Mouse (Mus musculus) hindbrain, embryonic 11.5 days (tissue): Measurements from ENCODE around the gene Slc6a1. TPM values are rescaled to one million over a fixed set of nuclear protein-coding genes. Genes with fewer than 3 reads are reported as not detected.
A peak's percentile ranks its signal among the peaks of the same experiment; 100 is the strongest.

Experiments
- ATAC-seq: fragments of 200-750 bp; cut with Nextera tagmentation; 2 replicates; pipeline ENCODE4 v1.8.0; 2017; ENCODE audit warnings: mild to moderate bottlenecking, moderate TSS enrichment, moderate library complexity; ENCODE audit not compliant: low FRiP score
- DNase-seq: peaks from one replicate; pipeline ENCODE4 v3.0.0-alpha.2; 2015; ENCODE audit warnings: low spot score
- H3K27ac ChIP-seq: fragments of 300-500 bp; sonication (generic); 2 replicates; pipeline ENCODE4 v1.5.1; 2014; ENCODE audit warnings: mild to moderate bottlenecking, low read depth, low read length
- H3K27me3 ChIP-seq: fragments of 300-500 bp; sonication (generic); 2 replicates; pipeline ENCODE4 v1.6.1; 2014; ENCODE audit warnings: mild to moderate bottlenecking, low read length, moderate library complexity, mixed read lengths; ENCODE audit not compliant: control insufficient read depth, insufficient read depth
- H3K36me3 ChIP-seq: fragments of 300-500 bp; sonication (generic); 2 replicates; pipeline ENCODE4 v1.6.1; 2014; ENCODE audit warnings: mild to moderate bottlenecking, low read length, moderate library complexity, mixed read lengths; ENCODE audit not compliant: control insufficient read depth, insufficient read depth
- H3K4me1 ChIP-seq: fragments of 300-500 bp; sonication (generic); replicated peaks from 2 replicates; pipeline ENCODE4 v1.6.1; 2014; ENCODE audit warnings: low read length, mixed read lengths; ENCODE audit not compliant: control insufficient read depth, insufficient read depth
- H3K4me2 ChIP-seq: fragments of 300-500 bp; sonication (generic); replicated peaks from 2 replicates; pipeline ENCODE4 v1.6.1; 2014; ENCODE audit warnings: mild to moderate bottlenecking, low read depth, low read length
- H3K4me3 ChIP-seq: fragments of 300-500 bp; sonication (generic); 2 replicates; pipeline ENCODE4 v1.5.1; 2014; ENCODE audit warnings: low read depth, low read length
- H3K9ac ChIP-seq: fragments of 300-500 bp; sonication (generic); 2 replicates; pipeline ENCODE4 v1.6.1; 2014; ENCODE audit warnings: low read depth, low read length
- H3K9me3 ChIP-seq: fragments of 300-500 bp; sonication (generic); 2 replicates; pipeline ENCODE4 v1.6.1; 2016; ENCODE audit warnings: low read length; ENCODE audit not compliant: control insufficient read depth
- WGBS: fragments of 180-500 bp; shearing (Covaris S2); extraction: QIAGEN DNeasy Blood & Tissue Kit; methylation state at CpG from one replicate; pipeline ENCODE4 v1.1.7; 2014; 5-methylcytosine and 5-hydroxymethylcytosine counted together
- polyA plus RNA-seq: library from polyadenylated mRNA; unstranded; fragments of >200 nt; fragmentation: Nextera tagmentation; extraction: Ambion mirVana; gene quantifications from 2 replicates; pipeline ENCODE4 v1.2.1, GENCODE M21; 2014

Slc6a1 gene
- polyA plus RNA-seq, 1 experiment from 2014 or later, result 23.1 TPM

DNA sequence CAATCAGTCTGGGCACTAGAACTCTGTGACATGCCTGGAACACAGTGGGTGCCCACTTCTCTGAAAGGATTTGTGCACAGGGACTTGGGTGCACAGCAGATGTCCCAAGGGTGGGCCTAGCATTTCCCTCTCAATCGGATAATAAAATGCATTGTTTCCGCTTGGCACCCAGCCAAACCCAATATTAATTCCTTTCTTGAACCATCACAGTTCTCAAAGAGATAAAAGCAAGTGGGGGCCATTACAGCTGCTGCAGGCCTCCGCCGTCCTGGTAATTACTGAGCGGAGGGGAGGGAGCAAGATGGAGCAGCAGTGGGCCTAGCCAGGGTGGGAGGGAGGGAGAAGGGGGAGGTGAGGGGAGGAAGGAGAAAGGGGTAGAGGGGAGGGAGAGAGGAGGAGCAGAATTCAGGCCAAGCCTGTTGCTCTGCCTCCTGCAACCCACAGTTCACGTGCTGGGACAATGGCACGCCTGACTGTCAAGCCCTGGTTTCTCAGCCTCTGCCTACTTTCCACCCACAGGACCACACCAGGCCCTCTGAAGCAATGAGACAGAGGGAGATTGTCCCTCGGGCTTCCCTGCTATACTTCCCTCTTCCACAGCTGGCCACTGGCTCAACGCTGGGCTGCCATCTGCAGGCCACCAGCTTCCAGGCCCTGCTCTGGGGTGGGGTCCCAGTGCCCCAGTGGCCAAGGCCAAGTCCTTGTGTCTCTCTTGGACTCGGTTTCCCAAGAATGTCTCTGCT lies 15.0 kb downstream of the Slc6a1 start:
- WGBS, result 39% methylated on average over 10 of the region's 10 CpGs
- no peak for DNase-seq
- H3K4me3 ChIP-seq, result no peak overlapping the region
- H3K27me3 ChIP-seq, result no peaks in the 10 kb centered on the region
- H3K36me3 ChIP-seq, result no peaks in the 10 kb centered on the region
- no peak overlapping the region for H3K4me2 ChIP-seq
- no peak overlapping the region for H3K9ac ChIP-seq
- peak overlapping the region; percentile 73 for H3K27ac ChIP-seq
- H3K9me3 ChIP-seq, result no peaks in the 10 kb centered on the region
- H3K4me1 ChIP-seq, result peaks cover 5% of the 10 kb centered on the region; the same call in 1 of the 2 replicates
- peak; percentile 68 for ATAC-seq

DNA sequence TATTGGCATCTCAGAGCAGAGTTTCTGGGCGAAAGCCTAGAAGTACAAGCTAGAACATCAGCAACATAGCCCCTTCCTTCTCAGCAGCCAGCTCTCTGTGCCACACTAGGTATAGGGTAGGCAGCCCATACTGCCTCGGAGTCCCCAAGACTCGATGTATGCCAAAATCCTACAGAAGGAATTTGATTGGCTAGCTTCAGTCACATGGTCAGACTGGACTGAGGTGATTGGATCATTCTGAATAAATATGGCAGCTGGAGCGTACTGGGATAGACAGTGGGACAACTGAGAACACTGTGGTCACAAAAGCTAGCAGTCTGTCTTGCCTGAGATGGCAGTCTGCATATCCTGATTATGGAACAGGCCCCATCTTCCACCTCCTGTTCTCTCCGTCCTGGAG lies 17.3 kb downstream of the Slc6a1 start:
- DNase-seq, result no peak
- no peak overlapping the region for H3K27ac ChIP-seq
- ATAC-seq, result no peak
- no peaks in the 10 kb centered on the region for H3K27me3 ChIP-seq
- no peak overlapping the region for H3K4me2 ChIP-seq
- WGBS, result 89% methylated on average over 5 of the region's 5 CpGs
- H3K9me3 ChIP-seq, result no peaks in the 10 kb centered on the region
- no peak overlapping the region for H3K9ac ChIP-seq
- no peaks in the 10 kb centered on the region for H3K36me3 ChIP-seq
- H3K4me3 ChIP-seq, result no peak overlapping the region
- peaks cover 5% of the 10 kb centered on the region; the same call in 1 of the 2 replicates for H3K4me1 ChIP-seq

DNA sequence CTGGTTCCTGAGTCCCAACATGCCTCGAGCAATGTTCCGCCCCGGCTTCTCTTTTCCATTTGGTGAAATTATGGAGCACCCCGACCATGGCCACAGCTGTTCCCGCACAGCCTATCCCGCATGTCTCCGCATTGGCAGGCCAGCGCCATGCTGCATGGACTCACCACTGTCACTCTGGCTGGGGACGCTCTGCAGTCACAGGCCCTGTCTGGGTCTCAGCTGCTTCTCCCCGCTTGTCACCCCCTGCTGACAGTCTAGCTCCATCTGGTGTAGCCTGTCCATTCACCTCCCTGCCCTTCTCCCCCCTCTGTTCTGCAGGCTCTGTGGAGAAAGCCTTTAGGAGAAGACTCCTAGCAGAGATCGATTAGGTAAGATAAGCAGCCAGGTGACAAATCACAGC lies 18.3 kb downstream of the Slc6a1 start:
- peak; percentile 32 for DNase-seq
- no peak overlapping the region for H3K9ac ChIP-seq
- WGBS, result 63% methylated on average over 11 of the region's 11 CpGs

DNA sequence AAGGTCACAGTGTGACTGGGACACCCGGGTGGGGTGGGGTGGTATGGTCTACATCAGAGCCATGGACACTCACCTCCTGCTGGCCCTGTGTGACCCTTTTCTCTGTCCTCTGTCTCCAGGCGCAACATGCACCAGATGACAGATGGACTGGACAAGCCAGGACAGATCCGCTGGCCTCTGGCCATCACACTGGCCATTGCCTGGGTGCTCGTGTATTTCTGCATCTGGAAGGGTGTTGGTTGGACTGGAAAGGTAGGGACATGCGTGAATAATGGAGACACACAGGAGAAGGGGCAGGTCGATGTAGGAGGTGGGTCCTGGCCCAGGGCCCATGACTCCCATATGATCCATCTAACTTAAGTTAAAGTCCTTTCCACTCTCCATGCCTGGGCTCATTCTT lies 22.2 kb downstream of the Slc6a1 start:
- WGBS, result 81% methylated on average over 6 of the region's 6 CpGs
- DNase-seq, result no peak
- no peak for ATAC-seq
- Histone ChIP-seq H3K9me3 (no peaks in the 10 kb centered on the region), H3K36me3 (no peaks in the 10 kb centered on the region), H3K4me1 (no peaks in the 10 kb centered on the region), H3K27me3 (0 out of 2 replicates have a peak, but pooled peaks cover 2% of the 10 kb centered on the region), H3K27ac (no peak overlapping the region), H3K4me3 (no peak overlapping the region), H3K9ac (no peak overlapping the region), H3K4me2 (no peak overlapping the region)

More for the DNA sequence above, 18.3 kb downstream of the Slc6a1 start:
- Histone ChIP-seq H3K9me3 (no peaks in the 10 kb centered on the region), H3K27ac (no peak overlapping the region), H3K27me3 (no peaks in the 10 kb centered on the region), H3K36me3 (no peaks in the 10 kb centered on the region), H3K4me2 (no peak overlapping the region), H3K4me3 (no peak overlapping the region), H3K4me1 (peaks cover 5% of the 10 kb centered on the region; the same call in 1 of the 2 replicates)
- ATAC-seq, result peak; percentile 44; the same call in 1 of the 2 replicates

DNA sequence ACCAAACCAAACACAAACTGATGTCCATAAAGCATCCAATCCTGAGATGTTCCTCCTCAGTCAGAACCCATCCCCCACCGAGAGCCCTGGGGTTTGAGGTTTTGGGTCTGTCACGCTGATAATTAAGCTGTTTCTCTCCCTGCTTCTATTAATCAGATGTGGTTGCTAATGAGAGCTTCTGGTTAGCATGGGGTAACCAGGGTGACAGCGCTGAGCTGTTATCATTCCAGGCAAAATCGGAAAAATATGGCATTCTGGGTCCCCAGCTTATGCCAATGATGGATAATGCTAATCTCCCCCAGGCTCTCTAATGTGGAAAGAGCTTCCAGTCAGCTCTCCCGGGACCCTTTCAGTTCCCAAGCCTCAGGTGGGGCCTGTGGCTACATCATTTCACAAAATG lies 38.1 kb downstream of the Slc6a1 start:
- H3K9ac ChIP-seq, result no peak overlapping the region
- no peak for DNase-seq

DNA sequence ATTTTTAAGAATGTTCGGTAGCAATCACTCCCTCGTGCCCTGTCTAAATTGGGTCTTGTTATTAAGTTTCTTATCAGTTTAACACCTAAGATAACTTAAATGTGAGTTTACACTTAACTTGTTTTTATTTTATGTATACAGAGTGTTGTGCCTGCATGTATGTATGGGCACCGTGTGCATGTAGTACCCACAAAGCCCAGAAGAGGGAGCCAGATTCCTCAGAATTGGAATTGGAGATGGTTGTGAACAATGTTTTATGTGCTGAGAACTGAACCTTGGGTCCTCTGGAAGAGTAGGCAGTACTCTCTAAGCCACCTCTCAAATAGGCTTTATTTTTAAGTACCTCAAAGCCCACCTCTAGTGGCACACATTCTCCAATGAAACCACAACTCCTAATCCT lies 38.7 kb downstream of the Slc6a1 start:
- H3K27ac ChIP-seq, result no peak overlapping the region
- ATAC-seq, result no peak
- WGBS, result 97% methylated on average over 3 of the region's 3 CpGs
- no peaks in the 10 kb centered on the region for H3K36me3 ChIP-seq
- DNase-seq, result no peak
- no peak overlapping the region for H3K4me2 ChIP-seq
- H3K27me3 ChIP-seq, result no peaks in the 10 kb centered on the region
- no peaks in the 10 kb centered on the region for H3K9me3 ChIP-seq
- no peaks in the 10 kb centered on the region for H3K4me1 ChIP-seq
- no peak overlapping the region for H3K9ac ChIP-seq
- no peak overlapping the region for H3K4me3 ChIP-seq

More for the DNA sequence above, 38.1 kb downstream of the Slc6a1 start:
- H3K27ac ChIP-seq, result no peak overlapping the region
- no peak overlapping the region for H3K4me2 ChIP-seq
- no peaks in the 10 kb centered on the region for H3K27me3 ChIP-seq
- no peak for ATAC-seq
- no peaks in the 10 kb centered on the region for H3K36me3 ChIP-seq
- WGBS, result 48% methylated on average over 5 of the region's 5 CpGs
- no peak overlapping the region for H3K4me3 ChIP-seq
- no peaks in the 10 kb centered on the region for H3K4me1 ChIP-seq
- no peaks in the 10 kb centered on the region for H3K9me3 ChIP-seq

DNA sequence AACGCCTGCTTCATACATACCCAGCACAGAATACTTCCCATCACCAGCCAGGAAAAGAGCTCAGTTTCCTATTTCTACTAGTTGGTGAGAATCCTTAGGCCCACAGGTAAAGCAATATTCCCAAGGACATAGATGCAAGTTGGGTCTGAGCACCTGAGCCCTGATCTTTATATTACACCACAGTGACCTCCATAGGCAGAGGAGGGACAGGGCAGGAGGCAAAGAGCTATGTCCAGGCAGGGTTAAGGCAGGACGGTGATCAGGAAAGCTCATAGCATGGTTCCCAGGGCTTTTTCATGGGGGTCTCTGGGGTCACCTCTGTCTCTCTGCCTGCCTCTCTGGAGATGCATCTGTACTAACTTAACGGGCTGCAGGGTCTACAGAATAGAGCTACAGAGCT lies 40.5 kb downstream of the Slc6a1 start:
- 81% methylated on average over 3 of the region's 3 CpGs for WGBS
- no peaks in the 10 kb centered on the region for H3K4me1 ChIP-seq
- no peaks in the 10 kb centered on the region for H3K9me3 ChIP-seq
- H3K9ac ChIP-seq, result no peak overlapping the region
- H3K4me2 ChIP-seq, result no peak overlapping the region
- H3K36me3 ChIP-seq, result no peaks in the 10 kb centered on the region
- no peaks in the 10 kb centered on the region for H3K27me3 ChIP-seq
- H3K4me3 ChIP-seq, result no peak overlapping the region
- no peak overlapping the region for H3K27ac ChIP-seq
- DNase-seq (no peak), ATAC-seq (no peak)

DNA sequence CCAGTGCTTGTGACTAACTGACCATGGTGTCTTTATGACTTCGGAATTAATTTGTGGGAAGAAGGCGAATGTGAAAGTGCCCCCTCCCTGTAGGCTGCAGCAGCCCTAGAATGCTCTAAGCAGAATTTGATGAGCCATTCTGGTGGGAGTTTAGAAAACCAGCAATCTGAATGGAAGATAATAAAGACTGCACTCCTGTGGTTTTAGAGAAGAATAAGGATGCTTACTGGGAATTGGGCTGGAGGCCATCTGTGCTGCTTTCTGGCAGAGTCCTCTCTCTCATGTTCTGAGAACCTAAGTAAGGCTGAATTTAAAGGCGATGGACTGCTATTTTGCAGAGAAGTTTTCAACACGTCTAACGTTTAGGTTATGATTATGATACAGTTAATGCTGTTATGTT lies 42.4 kb downstream of the Slc6a1 start:
- no peak overlapping the region for H3K9ac ChIP-seq
- DNase-seq (no peak), ATAC-seq (no peak)
- no peaks in the 10 kb centered on the region for H3K27me3 ChIP-seq
- 92% methylated on average over 5 of the region's 5 CpGs for WGBS
- H3K27ac ChIP-seq, result no peak overlapping the region
- H3K4me3 ChIP-seq, result no peak overlapping the region
- no peaks in the 10 kb centered on the region for H3K36me3 ChIP-seq
- H3K4me2 ChIP-seq, result no peak overlapping the region
- H3K9me3 ChIP-seq, result no peaks in the 10 kb centered on the region
- no peaks in the 10 kb centered on the region for H3K4me1 ChIP-seq
